Mouse (Mus musculus): ENCODE data around the gene Hhat.

DNA sequence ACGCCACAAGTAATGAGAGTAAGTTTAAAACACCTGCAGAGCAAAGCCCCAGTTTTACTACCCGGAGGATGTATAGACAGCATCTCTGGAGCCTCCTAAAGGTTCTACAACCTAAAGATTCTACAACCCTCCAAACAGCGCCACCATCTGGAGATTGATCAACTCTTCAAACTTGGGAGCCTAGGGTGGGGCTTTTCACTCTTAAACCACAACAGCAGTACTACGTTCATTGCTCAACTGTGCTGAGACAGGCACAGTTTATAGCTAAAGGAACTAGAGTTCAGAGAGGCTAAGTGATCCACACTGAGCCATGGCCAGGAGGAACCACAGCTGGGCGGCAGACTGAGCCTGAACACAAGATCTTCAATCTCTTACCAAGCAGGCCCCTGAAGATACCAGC is 107.9 kb downstream of the Hhat start:
- TF ChIP-seq GATA1 (IDR thresholded peaks at IDR 0.05; ENCODE audit: low read length) (no peak), TAL1 (IDR thresholded peaks at IDR 0.05; ENCODE audit: low read length) (no peak)

Measured in erythroblast, embryonic 14.5 days (primary cell).